Mouse (Mus musculus) heart, adult 2 months (tissue): Measurements from ENCODE around the gene Kctd2. TPM values are rescaled to one million over a fixed set of nuclear protein-coding genes. Genes with fewer than 3 reads are reported as not detected.
"Not testable (repeated sequence)": the region's sequence is repeated elsewhere in the genome, so short reads cannot be mapped to it uniquely, and the experiment has no call there.

ENCODE experiments used
- DNase-seq, 2 experiments: peaks; one replicate each; pipeline ENCODE4 v3.0.0; 2021
- H3K27ac ChIP-seq: fragments of 200-600 bp; 2 replicates; pipeline ENCODE4 v1.8.1; 2022
- H3K27me3 ChIP-seq: fragments of 200-500 bp; 2 replicates; pipeline ENCODE4 v1.6.1; 2012; ENCODE audit warnings: mild to moderate bottlenecking, low read length, inconsistent platforms, mixed read lengths; ENCODE audit not compliant: control insufficient read depth, insufficient read depth
- H3K36me3 ChIP-seq: fragments of 200-500 bp; 2 replicates; pipeline ENCODE4 v1.6.1; 2012; ENCODE audit warnings: low read length, inconsistent platforms; ENCODE audit not compliant: control insufficient read depth, insufficient read depth
- H3K4me1 ChIP-seq: fragments of 200-500 bp; 2 replicates; pipeline ENCODE4 v1.6.1; 2011; ENCODE audit warnings: low read length; ENCODE audit not compliant: control insufficient read depth, insufficient read depth
- H3K4me3 ChIP-seq: fragments of 200-600 bp; 2 replicates; pipeline ENCODE4 v1.8.1; 2022
- H3K79me2 ChIP-seq: fragments of 200-500 bp; replicated peaks from 2 replicates; pipeline ENCODE4 v1.6.1; 2012; ENCODE audit warnings: mild to moderate bottlenecking, inconsistent platforms, low read length, moderate library complexity, mixed read lengths; ENCODE audit not compliant: control insufficient read depth, insufficient read depth
- H3K9ac ChIP-seq: fragments of 200-500 bp; 2 replicates; pipeline ENCODE4 v1.6.1; 2012; ENCODE audit warnings: low read depth, mild to moderate bottlenecking, control low read depth, inconsistent platforms, low read length, mixed read lengths
- CTCF ChIP-seq: fragments of 200-600 bp; IDR thresholded peaks from 2 replicates; pipeline ENCODE4 v1.8.1; 2022; ENCODE audit warnings: antibody characterized with exemption, mild to moderate bottlenecking, moderate library complexity
- EP300 ChIP-seq: fragments of 200-500 bp; IDR thresholded peaks from 2 replicates; pipeline ENCODE4 v1.6.1; 2011; ENCODE audit warnings: low read depth, low read length, control low read depth; ENCODE audit not compliant: insufficient read depth
- POLR2A ChIP-seq: fragments of 200-500 bp; IDR thresholded peaks from 2 replicates; pipeline ENCODE4 v1.6.1; 2011; ENCODE audit warnings: mild to moderate bottlenecking, low read depth, low read length, control low read depth; ENCODE audit not compliant: insufficient read depth
- WGBS: fragments of 180-500 bp; shearing (Covaris S2); methylation state at CpG from one replicate; pipeline ENCODE4 v1.1.7; 2018; 5-methylcytosine and 5-hydroxymethylcytosine counted together
- intact Hi-C: fragments of 180-260 bp; cut with DNase I; formaldehyde crosslinking; loops from one replicate; pipeline ENCODE4 v1.15.1; 2025
- polyA plus RNA-seq: library from polyadenylated mRNA; depleted of rRNA; stranded (reverse); fragments of >200 nt; gene quantifications from 2 replicates; pipeline ENCODE4 v1.2.3, GENCODE M21; 2012
- total RNA-seq, 2 experiments: library from RNA; stranded (reverse); gene quantifications; 2 replicates each; pipeline ENCODE4 v1.2.3; 2021

The Kctd2 gene
- total and polyA plus RNA-seq, 3 experiments: 22.9 to 30.0 (median 26.6) TPM

GRCm38 (mm10) chr11:115448998-115449397 lies 29.1 kb downstream of the Kctd2 start:
- 65% methylated on average over 7 of the region's 7 CpGs for WGBS
- DNase-seq: no peak
- TF ChIP-seq POLR2A: no peak
- TF ChIP-seq CTCF: no peak
- intact Hi-C loops: no loop called here
- Histone ChIP-seq H3K27me3 (no peaks in the 10 kb centered on the region), H3K79me2 (no peaks in the 10 kb centered on the region), H3K4me3 (no peak overlapping the region), H3K9ac (no peak overlapping the region), H3K36me3 (no peaks in the 10 kb centered on the region), H3K27ac (no peak overlapping the region), H3K4me1 (peaks cover 5% of the 10 kb centered on the region; the same call in 1 of the 2 replicates)

- Histone ChIP-seq H3K79me2 (no peaks in the 10 kb centered on the region), H3K9ac (no peak overlapping the region), H3K4me3 (no peak overlapping the region), H3K4me1 (peaks cover 5% of the 10 kb centered on the region; the same call in 1 of the 2 replicates), H3K27me3 (no peaks in the 10 kb centered on the region), H3K36me3 (no peaks in the 10 kb centered on the region), H3K27ac (no peak overlapping the region)
- 79% methylated on average over 7 of the region's 7 CpGs for WGBS
- TF ChIP-seq POLR2A: no peak
- TF ChIP-seq CTCF: no peak
- no peak for TF ChIP-seq EP300
- intact Hi-C loops: no loop called here
- DNase-seq: no peak
Observed at GRCm38 (mm10) chr11:115450176-115450575, 30.2 kb downstream of the Kctd2 start.

- no peaks in the 10 kb centered on the region for H3K79me2 ChIP-seq
- no peak overlapping the region for H3K27ac ChIP-seq
Observed at GRCm38 (mm10) chr11:115451781-115452241, 31.9 kb downstream of the Kctd2 start.

GRCm38 (mm10) chr11:115452281-115452860 lies 32.4 kb downstream of the Kctd2 start:
- H3K9ac ChIP-seq: no peak overlapping the region
- no peaks in the 10 kb centered on the region for H3K36me3 ChIP-seq
- no peak for TF ChIP-seq EP300
- no peak for DNase-seq
- H3K4me3 ChIP-seq: no peak overlapping the region
- no peaks in the 10 kb centered on the region for H3K27me3 ChIP-seq
- intact Hi-C loops: no loop called here
- WGBS: 82% methylated on average over 7 of the region's 7 CpGs
- peaks cover 1% of the 10 kb centered on the region; the same call in 1 of the 2 replicates for H3K4me1 ChIP-seq
- no peak overlapping the region for H3K27ac ChIP-seq
- no peaks in the 10 kb centered on the region for H3K79me2 ChIP-seq

More at GRCm38 (mm10) chr11:115451781-115452241, 31.9 kb downstream of the Kctd2 start:
- DNase-seq: no peak
- H3K4me3 ChIP-seq: no peak overlapping the region
- 76% methylated on average over 8 of the region's 8 CpGs for WGBS
- no peaks in the 10 kb centered on the region for H3K36me3 ChIP-seq
- intact Hi-C loops: no loop called here
- TF ChIP-seq POLR2A: no peak
- TF ChIP-seq CTCF: no peak
- TF ChIP-seq EP300: no peak
- H3K9ac ChIP-seq: no peak overlapping the region
- H3K4me1 ChIP-seq: peaks cover 3% of the 10 kb centered on the region; the same call in 1 of the 2 replicates
- no peaks in the 10 kb centered on the region for H3K27me3 ChIP-seq

GRCm38 (mm10) chr11:115453306-115453705 lies 33.4 kb downstream of the Kctd2 start:
- TF ChIP-seq POLR2A (no peak), EP300 (no peak), CTCF (no peak)

GRCm38 (mm10) chr11:115454822-115455221 lies 34.9 kb downstream of the Kctd2 start:
- H3K79me2 ChIP-seq, H3K27ac ChIP-seq, DNase-seq, H3K36me3 ChIP-seq, H3K27me3 ChIP-seq, H3K4me3 ChIP-seq, intact Hi-C loops, H3K9ac ChIP-seq, H3K4me1 ChIP-seq: not testable (repeated sequence)
- WGBS: 91% methylated on average over 6 of the region's 6 CpGs

More at GRCm38 (mm10) chr11:115453306-115453705, 33.4 kb downstream of the Kctd2 start:
- no peak for DNase-seq
- no peaks in the 10 kb centered on the region for H3K36me3 ChIP-seq
- no peaks in the 10 kb centered on the region for H3K4me1 ChIP-seq
- no peak overlapping the region for H3K4me3 ChIP-seq
- WGBS: 54% methylated on average over 4 of the region's 4 CpGs
- H3K27me3 ChIP-seq: no peaks in the 10 kb centered on the region
- intact Hi-C loops: no loop called here
- H3K27ac ChIP-seq: no peak overlapping the region
- H3K79me2 ChIP-seq: no peaks in the 10 kb centered on the region
- no peak overlapping the region for H3K9ac ChIP-seq
